Mouse (Mus musculus) heart, embryonic 11.5 days (tissue): ENCODE results near the gene Ubap1l. TPM values are rescaled to one million over a fixed set of nuclear protein-coding genes. Genes with fewer than 3 reads are reported as not detected.

Experiments
- ATAC-seq: fragments of 200-750 bp; cut with Nextera tagmentation; replicated peaks from 2 replicates; pipeline ENCODE4 v1.8.0; 2017; ENCODE audit warnings: moderate library complexity; ENCODE audit not compliant: insufficient number of reproducible peaks, low FRiP score, low TSS enrichment
- H3K27ac ChIP-seq: fragments of 300-500 bp; sonication (generic); 2 replicates; pipeline ENCODE4 v1.5.1; 2014; ENCODE audit warnings: mild to moderate bottlenecking, low read depth, low read length
- H3K27me3 ChIP-seq: fragments of 300-500 bp; sonication (generic); 2 replicates; pipeline ENCODE4 v1.6.1; 2014; ENCODE audit warnings: mild to moderate bottlenecking, low read length, mixed read lengths; ENCODE audit not compliant: control insufficient read depth, insufficient read depth
- H3K36me3 ChIP-seq: fragments of 300-500 bp; sonication (generic); 2 replicates; pipeline ENCODE4 v1.6.1; 2014; ENCODE audit warnings: mild to moderate bottlenecking, low read length, moderate library complexity, mixed read lengths; ENCODE audit not compliant: control insufficient read depth, insufficient read depth
- H3K4me1 ChIP-seq: fragments of 300-500 bp; sonication (generic); 2 replicates; pipeline ENCODE4 v1.6.1; 2014; ENCODE audit warnings: low read length; ENCODE audit not compliant: control insufficient read depth, insufficient read depth
- H3K4me2 ChIP-seq: fragments of 300-500 bp; sonication (generic); 2 replicates; pipeline ENCODE4 v1.6.1; 2014; ENCODE audit warnings: mild to moderate bottlenecking, moderate library complexity
- H3K4me3 ChIP-seq: fragments of 300-500 bp; sonication (generic); 2 replicates; pipeline ENCODE4 v1.5.1; 2014; ENCODE audit warnings: low read depth, low read length
- H3K9ac ChIP-seq: fragments of 300-500 bp; sonication (generic); 2 replicates; pipeline ENCODE4 v1.6.1; 2014; ENCODE audit warnings: mild to moderate bottlenecking, low read depth, low read length, moderate library complexity
- H3K9me3 ChIP-seq: fragments of 300-500 bp; sonication (generic); replicated peaks from 2 replicates; pipeline ENCODE4 v1.6.1; 2016; ENCODE audit warnings: low read length; ENCODE audit not compliant: control insufficient read depth
- WGBS: fragments of 180-500 bp; shearing (Covaris S2); extraction: QIAGEN DNeasy Blood & Tissue Kit; methylation state at CpG from one replicate; pipeline ENCODE4 v1.1.7; 2014; ENCODE audit not compliant: insufficient replicate concordance; 5-methylcytosine and 5-hydroxymethylcytosine counted together
- polyA plus RNA-seq: library from polyadenylated mRNA; unstranded; fragments of >200 nt; fragmentation: Nextera tagmentation; extraction: Ambion mirVana; gene quantifications from 2 replicates; pipeline ENCODE4 v1.2.1, GENCODE M21; 2014

The Ubap1l gene
- polyA plus RNA-seq, 1 experiment from 2014 or later, result 0.73 TPM

GRCm38 (mm10) chr9:65358956-65359480 is 1.8 kb upstream of the Ubap1l start:
- peaks cover 10% of the 10 kb centered on the region; the same call in 1 of the 2 replicates for H3K4me1 ChIP-seq
- H3K9me3 ChIP-seq, result no peaks in the 10 kb centered on the region
- H3K9ac ChIP-seq, result no peak overlapping the region
- peaks cover 23% of the 10 kb centered on the region for H3K36me3 ChIP-seq
- peak overlapping the region; percentile 35; the same call in 1 of the 2 replicates for H3K27ac ChIP-seq
- H3K4me2 ChIP-seq, result no peak overlapping the region
- H3K4me3 ChIP-seq, result no peak overlapping the region
- no peak for ATAC-seq
- H3K27me3 ChIP-seq, result no peaks in the 10 kb centered on the region
- WGBS, result 71% methylated on average over 1 of the region's 1 CpGs

DNA sequence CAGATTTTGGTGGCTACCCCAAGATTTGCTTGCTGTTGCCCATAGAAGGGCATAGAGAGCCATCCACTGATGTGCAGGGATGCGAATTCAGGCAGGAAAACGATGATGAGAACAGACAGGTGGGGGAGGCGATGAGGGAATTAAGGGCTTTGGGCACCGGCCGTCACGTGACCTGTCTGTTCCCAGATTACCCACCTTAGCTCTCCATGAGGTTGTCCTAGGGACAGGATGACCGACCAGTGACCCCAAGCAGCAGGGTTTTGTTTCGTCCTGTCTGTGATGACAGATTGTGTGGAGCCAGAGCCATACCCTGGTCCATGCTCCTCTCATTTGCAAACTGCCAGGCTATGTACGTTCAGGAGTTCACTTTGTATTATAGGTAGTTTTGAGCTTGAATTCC is 2.8 kb downstream of the Ubap1l start:
- H3K36me3 ChIP-seq, result peaks cover 9% of the 10 kb centered on the region

DNA sequence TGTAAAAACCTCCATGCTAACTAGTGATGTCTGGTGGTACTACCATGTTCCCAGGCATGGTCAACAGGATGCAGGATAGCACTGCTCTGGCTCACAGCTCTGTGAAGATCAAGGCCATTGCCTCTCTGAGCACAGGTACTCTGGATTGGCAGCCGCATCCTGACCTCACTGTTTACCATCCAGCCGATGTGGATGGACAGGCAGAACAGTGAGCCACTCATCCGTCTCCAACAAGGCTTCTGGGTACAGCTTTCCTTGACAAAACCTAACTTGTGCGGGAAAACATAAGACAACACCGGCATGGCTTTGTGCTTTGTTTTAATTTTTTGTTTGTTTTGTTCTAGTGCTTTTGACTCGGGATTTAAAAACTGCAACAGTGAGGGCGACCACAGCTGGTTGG is 4.9 kb downstream of the Ubap1l start:
- Histone ChIP-seq H3K4me2 (no peak overlapping the region), H3K36me3 (peaks cover 1% of the 10 kb centered on the region), H3K27ac (no peak overlapping the region), H3K4me3 (no peak overlapping the region), H3K4me1 (peaks cover 8% of the 10 kb centered on the region; the same call in 1 of the 2 replicates), H3K27me3 (no peaks in the 10 kb centered on the region), H3K9me3 (no peaks in the 10 kb centered on the region), H3K9ac (no peak overlapping the region)
- WGBS, result 86% methylated on average over 7 of the region's 7 CpGs
- ATAC-seq, result no peak

More for the DNA sequence above, 2.8 kb downstream of the Ubap1l start:
- ATAC-seq, result no peak
- WGBS, result 47% methylated on average over 9 of the region's 9 CpGs
- no peak overlapping the region for H3K4me3 ChIP-seq
- H3K4me1 ChIP-seq, result peaks cover 8% of the 10 kb centered on the region; the same call in 1 of the 2 replicates
- no peak overlapping the region for H3K27ac ChIP-seq
- H3K9me3 ChIP-seq, result no peaks in the 10 kb centered on the region
- H3K4me2 ChIP-seq, result peak overlapping the region; percentile 16; the same call in 1 of the 2 replicates
- H3K27me3 ChIP-seq, result no peaks in the 10 kb centered on the region
- H3K9ac ChIP-seq, result no peak overlapping the region

DNA sequence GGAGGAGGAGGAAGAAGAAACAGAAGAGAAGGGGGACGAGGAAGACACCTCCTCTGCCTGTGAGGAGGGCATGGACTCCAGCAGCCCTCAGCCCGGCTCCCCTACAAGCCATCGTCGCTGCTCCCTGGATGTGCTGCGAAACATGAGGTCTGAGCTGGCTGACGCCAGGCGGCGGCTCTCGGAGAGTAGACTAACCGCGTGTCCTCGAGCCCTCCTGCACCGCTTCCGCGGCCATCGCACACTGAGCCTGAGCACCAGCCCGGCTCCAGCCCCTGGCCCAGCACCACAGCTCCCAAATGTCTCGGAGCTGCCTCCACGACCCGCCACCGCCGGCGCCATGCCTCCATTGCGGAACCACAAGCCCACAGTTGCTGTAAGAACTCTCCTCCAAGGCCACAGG is 10.9 kb downstream of the Ubap1l start:
- Histone ChIP-seq H3K4me2 (no peak overlapping the region), H3K36me3 (no peaks in the 10 kb centered on the region; the same call in 1 of the 2 replicates), H3K27ac (no peak overlapping the region), H3K4me1 (peaks cover 5% of the 10 kb centered on the region; the same call in 1 of the 2 replicates), H3K27me3 (no peaks in the 10 kb centered on the region), H3K4me3 (no peak overlapping the region), H3K9me3 (no peaks in the 10 kb centered on the region), H3K9ac (no peak overlapping the region)
- WGBS, result 69% methylated on average over 24 of the region's 24 CpGs
- no peak for ATAC-seq

- Histone ChIP-seq H3K4me2 (no peak overlapping the region), H3K4me3 (no peak overlapping the region), H3K4me1 (peaks cover 5% of the 10 kb centered on the region; the same call in 1 of the 2 replicates), H3K36me3 (no peaks in the 10 kb centered on the region; the same call in 1 of the 2 replicates), H3K9ac (no peak overlapping the region), H3K27me3 (no peaks in the 10 kb centered on the region), H3K9me3 (no peaks in the 10 kb centered on the region), H3K27ac (no peak overlapping the region)
- ATAC-seq, result no peak
- 70% methylated on average over 4 of the region's 4 CpGs for WGBS
Measured at GRCm38 (mm10) chr9:65372449-65372848, 11.6 kb downstream of the Ubap1l start.

DNA sequence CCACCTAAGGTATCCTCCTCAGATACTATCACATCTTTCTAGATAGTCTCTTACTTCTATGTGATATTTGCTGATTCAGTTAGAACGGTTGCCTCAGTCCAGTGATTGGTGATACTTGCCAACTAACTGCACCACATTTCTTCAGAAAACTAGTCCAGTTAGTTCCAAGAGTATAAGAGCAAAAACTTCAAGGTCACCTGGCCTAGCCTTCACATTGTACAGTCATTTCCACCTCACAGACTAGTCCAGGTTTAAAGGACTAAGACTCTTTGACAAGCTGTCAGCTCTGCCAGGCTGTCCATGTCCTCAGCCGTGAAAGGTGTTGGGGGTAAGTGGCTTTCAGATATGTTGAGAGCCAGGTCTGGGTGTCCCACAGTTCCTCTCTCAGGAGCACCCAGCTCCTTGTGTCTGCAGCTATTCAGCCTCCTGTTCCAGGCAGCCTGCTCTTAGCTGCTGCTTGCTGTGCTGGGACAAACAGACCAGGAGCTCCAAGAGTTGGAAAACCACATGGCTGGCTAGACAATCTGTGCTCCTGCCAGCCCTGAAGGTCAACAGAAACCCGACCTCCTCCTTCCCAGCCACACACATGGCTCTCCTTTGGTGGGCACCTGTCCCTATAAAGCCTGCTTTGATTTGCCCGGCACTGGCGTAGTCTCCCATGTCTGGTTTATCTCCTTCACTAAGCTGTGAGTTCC is 13.8 kb downstream of the Ubap1l start:
- H3K4me1 ChIP-seq, result 0 out of 2 replicates have a peak, but pooled peaks cover 3% of the 10 kb centered on the region
- no peaks in the 10 kb centered on the region for H3K9me3 ChIP-seq
- H3K36me3 ChIP-seq, result no peaks in the 10 kb centered on the region
- H3K4me2 ChIP-seq, result no peak overlapping the region
- WGBS, result 71% methylated on average over 5 of the region's 5 CpGs
- H3K27ac ChIP-seq, result no peak overlapping the region
- H3K9ac ChIP-seq, result no peak overlapping the region
- no peak for ATAC-seq
- H3K4me3 ChIP-seq, result no peak overlapping the region
- no peaks in the 10 kb centered on the region for H3K27me3 ChIP-seq

DNA sequence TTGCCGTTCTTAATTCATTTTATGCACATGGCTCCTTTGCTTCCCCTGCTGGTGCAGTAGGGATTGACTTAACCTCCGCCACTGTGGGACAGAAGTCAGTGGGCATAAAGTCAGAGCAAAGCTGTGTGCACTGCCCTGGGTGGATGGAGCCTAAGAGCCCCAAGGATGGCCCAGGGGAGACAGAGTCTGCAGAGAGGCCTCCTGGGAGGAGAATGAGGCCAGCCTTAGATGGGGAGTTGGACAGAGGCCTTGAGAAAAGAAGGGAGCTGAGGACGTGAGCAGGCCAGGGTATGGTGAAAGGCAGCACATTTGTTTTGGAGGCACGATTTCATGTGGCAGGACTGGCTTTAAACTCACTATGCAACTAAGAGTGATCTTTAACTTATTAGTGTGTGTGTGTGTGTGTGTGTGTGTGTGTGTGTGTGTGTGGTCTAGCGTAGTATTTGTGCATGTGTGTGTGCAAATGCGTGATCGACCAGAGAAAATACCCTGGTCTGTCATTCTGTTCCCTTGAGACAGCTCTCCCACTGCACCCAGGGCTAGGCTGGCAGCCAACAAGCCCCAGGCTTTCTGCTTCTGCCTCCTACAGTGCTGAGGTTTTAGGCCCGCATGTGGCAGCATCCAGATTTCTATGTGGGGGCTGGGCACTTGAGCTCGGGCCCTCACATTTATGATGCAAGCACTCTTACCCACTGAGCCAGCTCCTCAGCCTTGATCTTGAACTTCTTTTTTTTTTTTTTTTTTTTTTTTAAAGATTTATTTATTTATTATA is 14.5 kb downstream of the Ubap1l start:
- no peak overlapping the region for H3K4me2 ChIP-seq
- H3K9me3 ChIP-seq, result no peaks in the 10 kb centered on the region
- 0 out of 2 replicates have a peak, but pooled peaks cover 3% of the 10 kb centered on the region for H3K4me1 ChIP-seq
- no peaks in the 10 kb centered on the region for H3K36me3 ChIP-seq
- no peak overlapping the region for H3K27ac ChIP-seq
- H3K4me3 ChIP-seq, result no peak overlapping the region
- WGBS, result 85% methylated on average over 9 of the region's 9 CpGs
- no peaks in the 10 kb centered on the region for H3K27me3 ChIP-seq
- no peak overlapping the region for H3K9ac ChIP-seq
- ATAC-seq, result no peak

GRCm38 (mm10) chr9:65381017-65381590 is 20.3 kb downstream of the Ubap1l start:
- Histone ChIP-seq H3K4me1 (no peaks in the 10 kb centered on the region; the same call in 1 of the 2 replicates), H3K36me3 (no peaks in the 10 kb centered on the region), H3K9ac (no peak overlapping the region), H3K4me2 (no peak overlapping the region), H3K27ac (no peak overlapping the region), H3K4me3 (no peak overlapping the region), H3K9me3 (no peaks in the 10 kb centered on the region), H3K27me3 (no peaks in the 10 kb centered on the region)
- WGBS, result 58% methylated on average over 4 of the region's 4 CpGs
- no peak for ATAC-seq
